Mouse (Mus musculus): ENCODE measurements at regions not wholly inside any gene's neighbourhood (a gene's known extent, or its start where the extent isn't known, plus 50 kb on each side); places are given as distances from the start of the nearest gene placed in this dataset.

DNA sequence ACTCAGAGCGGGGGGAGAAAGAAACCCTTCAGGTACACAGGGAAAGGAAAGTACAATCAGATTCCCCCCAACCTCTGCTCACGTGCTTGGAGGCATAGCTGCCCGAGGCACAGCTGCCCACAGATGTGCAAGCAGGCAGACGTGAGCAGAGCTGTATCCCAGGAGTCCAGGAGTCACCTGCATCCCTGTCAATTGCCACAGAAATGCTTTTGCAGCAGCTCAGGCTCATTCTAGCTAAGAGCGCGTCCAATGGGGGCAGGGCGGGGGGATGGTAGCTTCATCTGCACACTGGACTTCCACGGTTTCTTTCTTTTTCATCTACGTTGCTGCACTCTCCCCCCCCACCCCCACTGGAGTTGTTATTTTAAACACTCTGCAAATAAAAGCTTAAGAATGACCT lies 66.0 kb upstream of the Fat4 start:
- no peak for ATAC-seq (replicated peaks; ENCODE audit: low FRiP score, low TSS enrichment, poor library complexity, severe bottlenecking)

DNA sequence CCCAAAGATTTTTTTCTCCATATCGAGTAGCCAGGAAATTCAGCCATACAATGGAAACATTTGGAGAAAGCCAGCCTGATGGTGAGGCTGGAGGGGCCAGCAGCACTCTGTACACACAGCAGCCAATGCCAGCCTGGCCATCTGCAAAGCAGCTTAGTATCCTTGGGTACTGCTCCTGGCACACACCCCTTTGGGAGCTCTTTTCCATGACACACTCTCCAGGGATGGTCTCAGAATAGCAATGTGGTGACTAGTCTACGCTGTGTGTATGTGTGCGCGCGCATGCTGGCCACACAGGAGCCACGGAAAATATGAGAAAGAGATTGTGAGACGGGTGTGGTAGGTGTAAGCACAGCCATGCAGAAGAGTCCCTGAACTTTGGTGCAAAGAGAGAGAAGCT lies 66.4 kb upstream of the Fat4 start:
- ATAC-seq (replicated peaks; ENCODE audit: low FRiP score, low TSS enrichment, poor library complexity, severe bottlenecking), result no peak

DNA sequence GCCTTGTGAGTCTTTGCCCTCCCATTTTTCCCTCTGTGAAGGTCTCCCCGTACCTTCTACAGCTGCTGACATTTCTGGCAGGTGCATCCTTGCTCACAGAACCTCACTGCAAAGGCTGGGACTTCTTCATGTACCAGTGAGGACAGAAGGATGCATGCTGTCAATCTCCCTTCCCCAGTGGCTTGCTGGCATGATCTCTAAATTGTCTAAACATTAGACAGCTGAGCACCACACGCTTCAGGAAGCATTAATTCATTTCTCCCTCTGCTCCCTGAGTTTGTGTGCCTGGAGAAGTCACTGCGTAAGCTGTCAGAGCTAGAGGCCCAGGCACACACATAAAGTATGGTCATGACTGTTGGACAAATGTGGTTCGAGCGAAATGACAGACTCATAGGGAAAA lies 69.1 kb upstream of the Fat4 start:
- ATAC-seq (replicated peaks; ENCODE audit: low FRiP score, low TSS enrichment, poor library complexity, severe bottlenecking), result no peak

DNA sequence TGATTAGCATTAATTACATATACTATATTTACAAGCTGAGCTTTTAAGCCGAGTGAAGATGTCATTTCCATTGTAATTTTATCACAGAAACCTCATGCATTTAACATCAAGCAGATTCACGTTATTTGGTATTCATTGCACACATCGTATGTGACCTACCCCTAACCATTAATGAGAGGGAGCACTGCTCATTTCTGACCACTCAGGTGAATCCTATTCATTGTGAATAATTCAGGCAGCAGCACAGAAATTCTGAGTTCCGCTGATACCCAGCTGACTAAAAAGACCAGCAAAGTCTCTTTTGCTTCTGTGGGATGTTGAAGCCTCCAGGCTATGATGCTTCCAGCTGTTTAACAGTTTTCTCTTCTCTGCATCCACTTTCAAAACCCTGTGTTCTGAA lies 74.3 kb upstream of the Fat4 start:
- no peak for ATAC-seq (replicated peaks; ENCODE audit: low FRiP score, low TSS enrichment, poor library complexity, severe bottlenecking)

DNA sequence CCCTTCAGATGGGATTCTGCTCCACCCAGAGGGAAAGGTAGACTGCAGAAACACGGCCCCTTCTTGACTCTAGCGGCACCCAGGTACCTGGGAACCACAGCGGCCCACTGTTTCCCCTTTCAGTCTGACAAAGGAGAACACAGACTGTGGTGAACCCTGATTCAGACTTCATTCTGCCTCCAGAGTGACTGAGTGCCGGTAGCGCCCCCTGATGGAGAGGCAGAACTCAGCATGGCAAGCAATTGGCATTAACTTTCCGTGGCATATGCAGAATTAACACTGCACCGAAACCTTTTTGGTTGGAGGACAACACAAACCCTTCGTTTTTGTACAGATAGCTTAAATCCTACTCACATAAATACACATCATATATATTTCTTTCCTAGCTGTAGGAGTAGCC lies 75.1 kb upstream of the Fat4 start:
- no peak for ATAC-seq (replicated peaks; ENCODE audit: low FRiP score, low TSS enrichment, poor library complexity, severe bottlenecking)

DNA sequence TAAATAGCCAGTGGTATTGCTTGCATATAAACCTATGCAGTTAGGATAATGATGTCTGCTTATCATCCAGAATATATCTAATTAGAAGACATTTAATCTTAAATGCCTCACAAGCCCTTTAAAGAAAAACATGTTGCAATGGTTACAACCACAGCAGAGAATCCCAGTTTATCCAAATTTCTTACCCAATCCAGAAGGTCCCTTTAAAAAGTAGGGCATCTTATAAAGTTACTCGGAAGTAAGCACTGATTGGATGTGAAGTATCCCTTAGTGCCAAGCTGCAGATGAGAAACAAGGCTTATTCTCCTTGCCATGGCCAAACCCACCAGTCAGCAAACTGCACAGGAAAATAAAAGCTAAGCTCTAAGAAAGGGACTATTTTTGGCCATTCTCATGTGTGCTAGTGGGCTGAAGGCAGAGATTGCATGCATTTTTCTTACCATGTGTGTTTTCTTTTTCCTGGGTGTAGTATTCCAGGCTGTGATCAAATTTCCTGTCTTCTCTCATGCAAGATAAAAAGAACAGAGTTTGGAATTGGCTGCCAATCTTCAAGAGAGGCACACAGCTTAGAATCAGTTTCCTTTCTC lies 80.2 kb upstream of the Fat4 start:
- no peak for ATAC-seq (replicated peaks; ENCODE audit: low FRiP score, low TSS enrichment, poor library complexity, severe bottlenecking)

DNA sequence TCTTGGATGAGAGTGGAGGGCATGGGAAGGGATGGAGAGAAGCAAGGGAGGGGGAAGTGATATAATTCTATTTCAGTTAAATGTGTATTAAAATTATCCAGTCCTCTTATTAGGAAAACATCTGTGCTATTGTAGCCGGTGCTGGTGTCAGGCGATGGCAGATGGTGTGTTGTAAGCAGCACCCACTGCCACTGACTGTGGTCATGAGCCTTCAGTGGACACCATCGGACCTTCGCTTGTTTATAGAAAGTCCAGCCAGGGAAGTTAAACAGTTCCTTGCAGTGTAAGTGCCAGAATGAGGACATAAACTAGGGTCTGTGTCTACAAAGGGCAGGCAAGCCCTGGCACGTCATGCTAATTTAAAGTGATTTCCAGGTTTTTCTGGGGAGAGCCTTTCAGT lies 80.7 kb upstream of the Fat4 start:
- no peak for ATAC-seq (replicated peaks; ENCODE audit: low FRiP score, low TSS enrichment, poor library complexity, severe bottlenecking)

DNA sequence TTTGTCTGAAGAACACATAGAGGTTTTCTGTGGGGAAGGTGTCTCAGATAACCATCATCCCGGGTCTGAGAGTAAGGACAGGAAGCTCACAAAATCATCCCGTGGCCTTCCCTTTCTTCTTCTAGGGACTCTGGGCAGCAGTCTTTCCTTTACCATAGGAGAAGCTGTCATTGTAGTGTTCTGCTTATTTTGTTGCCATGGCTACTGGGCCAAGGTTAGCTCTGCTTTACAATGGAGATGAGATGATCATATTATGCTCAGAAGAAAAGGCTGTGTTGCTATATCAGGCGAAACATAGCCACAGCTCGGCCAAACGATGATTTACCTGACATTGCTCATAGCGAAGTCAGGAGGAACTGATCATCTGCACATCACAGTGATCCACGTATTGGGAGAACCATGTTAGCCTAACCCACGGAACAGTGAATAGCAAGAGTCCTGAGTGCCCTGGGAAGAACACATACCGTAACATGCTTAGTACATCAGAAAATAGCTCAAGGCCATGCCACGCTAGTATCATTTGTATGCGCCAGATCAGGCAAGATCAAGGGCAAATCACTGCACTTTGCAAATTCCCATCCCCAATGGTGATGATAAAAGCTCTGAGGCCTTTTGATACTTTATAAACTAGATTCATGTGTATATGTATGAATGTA lies 91.0 kb upstream of the Fat4 start:
- ATAC-seq (replicated peaks; ENCODE audit: low FRiP score, low TSS enrichment, poor library complexity, severe bottlenecking), result no peak

DNA sequence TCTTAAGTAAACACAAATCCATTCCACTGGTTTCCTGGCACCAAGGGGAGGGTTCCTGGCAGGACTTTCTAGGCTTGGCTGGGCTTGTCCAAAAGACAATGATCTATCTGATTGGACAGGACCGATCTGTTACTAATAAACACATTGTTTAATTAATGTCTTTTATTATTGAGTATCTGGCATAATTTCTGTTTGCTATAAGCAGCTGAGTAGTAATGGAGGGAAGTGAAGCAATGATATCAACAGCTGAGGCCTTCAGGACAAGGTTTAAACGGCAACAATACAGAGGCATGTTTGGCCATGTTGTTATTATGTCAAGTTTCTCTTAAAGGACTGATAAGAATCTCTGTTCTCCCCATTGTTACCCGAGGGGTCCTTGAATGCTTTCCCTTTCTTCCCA lies 93.5 kb upstream of the Fat4 start:
- no peak for ATAC-seq (replicated peaks; ENCODE audit: low FRiP score, low TSS enrichment, poor library complexity, severe bottlenecking)

DNA sequence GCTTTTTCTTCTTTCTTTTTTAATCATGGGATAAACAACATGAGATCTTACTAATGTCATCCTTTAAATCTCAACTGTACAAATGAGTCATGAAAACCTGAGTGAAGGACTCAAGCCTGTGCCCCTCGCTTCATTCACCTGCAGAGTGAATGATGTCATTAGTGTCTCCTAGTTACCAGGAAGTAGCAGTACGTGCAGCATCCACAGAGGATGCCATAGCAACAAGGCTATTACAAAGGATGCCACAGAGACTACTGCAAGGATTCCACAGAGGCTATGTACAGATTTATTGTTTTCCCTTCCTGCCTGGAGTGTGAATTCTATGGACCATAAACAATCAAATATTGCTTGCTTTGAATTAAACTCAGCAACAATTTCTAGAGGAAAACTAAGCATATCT lies 98.0 kb upstream of the Fat4 start:
- no peak for ATAC-seq (replicated peaks; ENCODE audit: low FRiP score, low TSS enrichment, poor library complexity, severe bottlenecking)

DNA sequence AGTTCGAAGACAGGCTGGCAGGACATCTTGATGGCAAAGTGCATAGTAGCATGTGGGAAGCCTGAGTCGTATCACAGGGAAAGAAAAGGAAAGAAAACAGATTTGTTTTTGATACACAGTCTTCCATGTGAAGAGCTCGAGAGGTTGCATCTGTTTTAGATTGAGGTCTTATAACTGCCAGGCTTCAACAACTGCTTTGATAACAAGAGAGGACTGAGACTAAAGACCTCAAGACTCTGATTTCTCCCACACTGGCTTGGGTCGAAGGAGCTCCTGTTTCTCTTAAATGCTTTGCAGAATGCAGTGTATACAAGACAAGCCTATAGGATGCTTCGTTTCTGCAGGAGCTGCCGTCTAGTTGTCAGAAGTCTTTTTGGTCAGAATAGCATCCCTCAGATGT lies 103.0 kb upstream of the Fat4 start:
- ATAC-seq (replicated peaks; ENCODE audit: low FRiP score, low TSS enrichment, poor library complexity, severe bottlenecking), result no peak

DNA sequence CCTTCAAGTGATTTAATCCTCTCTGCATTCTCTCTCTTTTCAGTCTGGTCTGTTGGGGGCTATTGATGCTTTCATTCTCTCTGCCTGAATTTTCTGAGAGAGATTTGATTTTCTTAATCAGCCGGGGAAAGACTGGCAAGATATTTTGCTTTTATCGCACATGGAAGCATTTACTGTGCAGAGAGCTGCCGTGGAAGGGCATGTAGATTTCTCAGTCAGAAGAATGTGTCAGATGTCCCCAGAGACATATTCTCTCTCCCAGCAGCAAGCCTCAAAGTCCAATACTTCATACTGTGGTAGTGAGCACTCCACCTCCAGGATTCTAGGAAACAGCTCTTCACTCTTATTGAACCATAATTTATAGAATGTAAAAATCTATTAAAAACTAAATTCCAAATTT lies 103.7 kb upstream of the Fat4 start:
- ATAC-seq (replicated peaks; ENCODE audit: low FRiP score, low TSS enrichment, poor library complexity, severe bottlenecking), result no peak

DNA sequence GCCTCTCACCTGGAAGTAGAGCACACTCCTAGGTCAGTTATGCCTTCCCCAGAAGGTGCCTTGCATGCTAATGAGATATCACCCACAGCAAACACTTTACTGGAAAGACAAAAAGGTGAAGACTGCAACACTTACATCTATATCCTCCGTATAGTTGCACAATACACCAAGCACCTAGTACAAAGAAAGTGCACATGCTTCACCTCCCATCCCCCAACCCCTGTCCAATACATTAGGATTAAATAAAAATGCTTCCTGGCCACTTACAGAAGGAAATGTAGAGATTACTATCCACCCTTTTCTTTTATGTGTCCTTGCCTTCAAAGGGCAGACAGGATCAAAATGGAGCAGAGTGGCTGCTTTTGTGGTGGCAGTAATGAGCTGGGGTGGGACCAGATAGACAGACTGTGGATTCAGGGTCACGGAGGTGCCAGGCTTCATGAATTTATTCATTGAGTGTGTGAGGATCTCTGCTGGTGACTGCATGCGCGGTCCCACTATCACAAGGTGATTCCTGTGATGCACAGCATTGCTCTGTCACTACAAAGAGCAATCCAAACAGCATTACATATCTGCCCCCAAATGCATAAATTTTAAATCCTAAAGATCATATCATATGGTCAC lies 109.9 kb upstream of the Fat4 start:
- no peak for ATAC-seq (replicated peaks; ENCODE audit: low FRiP score, low TSS enrichment, poor library complexity, severe bottlenecking)

DNA sequence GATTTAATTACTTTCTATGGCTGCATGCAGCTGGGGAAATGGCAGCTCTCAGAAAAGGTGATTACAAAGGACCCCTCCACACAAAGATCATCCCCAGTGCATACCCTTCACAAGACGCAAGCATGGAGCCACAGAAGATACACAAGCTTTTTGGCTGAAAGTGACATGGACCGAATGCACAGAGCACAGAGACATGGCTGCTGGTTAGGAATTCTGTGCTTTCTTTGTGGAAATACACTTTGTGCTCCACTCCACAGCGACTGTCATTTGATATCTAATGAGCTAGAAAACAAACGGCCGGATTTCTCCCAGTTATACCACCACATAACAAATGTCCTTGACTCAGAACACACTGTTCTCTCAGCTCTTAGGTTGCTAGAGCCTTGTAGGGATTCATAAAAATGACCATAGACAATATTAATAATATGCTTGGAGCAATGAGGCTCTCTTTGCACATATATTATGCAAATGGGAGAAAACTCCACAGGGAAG lies 132.1 kb upstream of the Fat4 start:
- ATAC-seq (replicated peaks; ENCODE audit: low FRiP score, low TSS enrichment, poor library complexity, severe bottlenecking), result no peak

DNA sequence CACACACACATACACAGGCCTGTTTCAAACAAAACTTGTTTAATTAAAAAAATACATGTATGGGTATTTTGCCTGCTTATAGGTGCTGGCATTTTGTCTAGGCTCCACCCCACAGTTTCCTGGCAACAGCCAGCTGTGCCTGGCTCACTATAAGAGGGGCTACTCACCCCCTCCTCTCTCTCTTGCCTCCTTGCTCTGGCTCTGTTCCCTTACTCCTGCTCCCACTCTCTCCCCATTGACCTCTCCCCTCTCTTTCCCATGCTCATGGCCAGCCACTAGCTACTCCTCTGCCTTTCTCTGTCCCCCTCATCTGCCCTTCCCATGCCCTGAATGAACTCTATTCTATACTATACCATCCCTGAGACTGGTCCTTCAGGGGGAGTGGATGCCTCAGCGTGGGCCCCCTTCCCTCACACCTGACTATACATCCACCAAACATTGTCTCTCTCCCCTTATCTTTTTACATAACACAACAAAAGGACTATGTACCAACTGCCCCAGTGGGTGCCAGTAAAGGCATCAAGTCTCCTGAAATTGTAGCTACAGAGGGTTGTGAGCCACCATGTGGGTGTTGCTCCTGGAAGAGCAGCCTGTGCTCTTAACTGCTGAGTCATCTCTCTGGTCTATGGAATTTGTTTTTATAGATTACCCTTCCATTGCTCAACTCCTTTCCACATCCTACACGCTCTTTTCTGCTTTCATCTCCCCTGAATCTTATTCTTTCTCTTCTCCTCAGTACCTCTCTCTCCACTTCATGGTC lies 133.1 kb upstream of the Fat4 start:
- ATAC-seq (replicated peaks; ENCODE audit: low FRiP score, low TSS enrichment, poor library complexity, severe bottlenecking), result no peak

DNA sequence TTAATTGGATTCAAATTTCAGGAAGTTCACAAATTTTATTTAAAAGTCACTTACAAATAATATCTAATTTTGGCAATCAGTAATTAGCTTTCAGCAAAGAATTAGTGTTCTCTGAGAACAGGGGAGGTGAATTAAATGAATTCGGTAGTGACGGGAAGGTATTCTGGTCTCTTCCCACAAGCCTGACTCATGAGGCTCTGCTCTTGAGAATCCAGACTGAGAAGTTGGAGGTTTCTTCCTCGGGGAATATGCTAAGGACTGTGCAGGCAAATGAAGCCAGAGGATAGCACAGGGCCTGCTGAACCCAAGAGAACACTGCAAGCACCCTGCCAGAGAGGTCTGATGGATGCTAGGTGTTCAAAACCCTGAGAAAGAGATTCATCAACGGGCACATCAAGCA lies 144.6 kb upstream of the Fat4 start:
- ATAC-seq (replicated peaks; ENCODE audit: low FRiP score, low TSS enrichment, poor library complexity, severe bottlenecking), result no peak

DNA sequence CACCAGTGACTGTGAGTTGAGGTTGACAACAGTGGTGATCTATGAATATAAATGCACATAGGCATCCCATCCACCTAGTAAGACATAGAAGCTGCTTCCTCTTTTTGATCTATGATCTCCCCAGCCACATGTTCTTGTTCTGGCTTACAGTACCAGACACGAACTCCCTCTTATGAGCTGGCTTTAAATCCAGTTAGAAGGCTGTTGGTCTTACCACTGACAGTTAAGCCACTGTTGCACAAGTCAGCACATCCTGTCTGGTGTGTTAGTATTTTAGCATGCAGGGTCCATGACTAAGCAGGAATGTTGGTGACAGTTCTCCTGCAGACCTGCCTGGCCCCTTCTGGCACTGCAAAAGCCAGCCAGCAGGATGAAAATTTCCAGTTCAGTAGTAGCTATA lies 164.1 kb upstream of the Fat4 start:
- no peak for ATAC-seq (replicated peaks; ENCODE audit: low FRiP score, low TSS enrichment, poor library complexity, severe bottlenecking)

DNA sequence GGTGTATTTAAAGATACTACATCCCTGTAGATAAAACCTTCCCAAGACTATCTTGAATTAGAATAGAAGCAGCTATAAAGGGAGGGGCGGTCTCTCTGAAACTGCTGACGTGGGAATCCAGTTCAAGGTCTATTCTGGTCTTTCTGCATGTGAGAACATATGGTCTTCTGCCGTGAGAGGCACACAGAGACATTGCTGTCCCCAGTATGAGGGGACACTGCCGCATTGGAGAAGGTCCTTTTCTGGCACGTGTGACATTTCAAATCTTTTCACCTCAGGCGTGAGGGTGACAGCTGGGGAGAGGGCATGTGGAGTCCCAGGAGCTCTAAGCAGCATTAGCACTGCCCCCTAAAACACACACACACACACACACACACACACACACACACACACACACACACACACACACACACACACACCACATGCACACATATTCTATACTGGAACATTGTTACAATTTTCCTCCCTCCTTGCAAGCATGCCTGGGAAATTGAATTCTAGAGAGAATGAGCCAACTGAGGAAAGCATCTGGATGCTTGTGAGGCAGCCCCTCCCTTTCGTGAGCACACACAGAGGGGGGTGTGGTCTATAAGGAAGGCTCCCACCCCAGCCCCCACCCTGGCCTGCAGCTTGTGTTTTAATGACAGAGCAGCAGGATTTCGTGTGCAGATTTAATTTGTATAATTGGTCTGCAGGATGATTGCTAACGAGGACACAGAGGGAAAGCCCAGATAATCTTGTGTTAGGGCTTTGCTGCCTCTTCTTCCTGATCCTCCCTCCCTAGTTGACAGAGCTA lies 174.5 kb upstream of the Fat4 start:
- no peak for ATAC-seq (replicated peaks; ENCODE audit: low FRiP score, low TSS enrichment, poor library complexity, severe bottlenecking)

DNA sequence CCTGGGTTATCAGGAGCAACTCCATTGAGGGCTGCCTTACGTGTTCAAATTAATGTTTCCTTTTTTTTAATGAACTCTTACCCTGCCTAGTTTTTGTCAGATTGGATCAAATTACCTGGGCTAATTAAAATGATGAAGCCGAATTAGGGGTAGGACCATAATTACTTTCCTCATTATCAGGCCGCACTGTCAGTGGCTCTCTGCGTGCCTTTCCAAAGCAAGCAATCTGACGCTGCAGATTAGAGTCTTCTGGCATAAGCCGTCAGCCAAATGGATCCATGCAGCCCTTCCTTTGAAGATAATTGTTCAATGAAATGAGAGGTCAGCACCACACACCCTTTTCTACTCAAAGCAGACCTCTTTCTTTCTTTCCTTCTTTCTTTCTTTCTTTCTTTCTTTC lies 175.5 kb upstream of the Fat4 start:
- ATAC-seq (replicated peaks; ENCODE audit: low FRiP score, low TSS enrichment, poor library complexity, severe bottlenecking), result no peak

DNA sequence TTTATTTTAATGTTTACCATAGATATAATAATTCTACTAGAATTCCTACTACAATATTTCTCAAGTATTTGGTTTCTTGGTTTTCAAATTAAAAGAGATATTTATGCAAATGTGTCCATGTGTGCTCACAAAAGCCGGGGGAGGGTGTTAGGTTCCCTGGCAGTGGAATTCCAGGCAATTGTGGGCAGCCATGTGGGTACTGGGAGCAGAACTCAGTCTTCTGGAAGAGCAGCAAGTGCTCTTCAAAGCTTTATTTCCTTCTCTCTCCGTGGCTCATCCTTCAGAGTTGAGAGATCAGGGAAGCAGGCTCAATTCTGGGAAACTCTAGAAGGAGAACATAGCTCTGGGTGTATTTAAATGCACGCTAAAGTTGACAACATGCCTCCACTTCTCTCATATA lies 178.8 kb upstream of the Fat4 start:
- no peak for ATAC-seq (replicated peaks; ENCODE audit: low FRiP score, low TSS enrichment, poor library complexity, severe bottlenecking)

Measured in megakaryocyte-erythroid progenitor cell, adult 5-6 weeks (primary cell).